Mouse (Mus musculus) liver, adult 2 months (tissue): ENCODE measurements around the gene Srpx2.

Experiments
- CTCF ChIP-seq: fragments of 200-500 bp; IDR thresholded peaks from 2 replicates; pipeline ENCODE4 v1.5.1; 2011; ENCODE audit warnings: low read depth, low read length, control low read depth
- POLR2A ChIP-seq: fragments of 200-500 bp; IDR thresholded peaks from 2 replicates; pipeline ENCODE4 v1.6.1; 2011; ENCODE audit warnings: low read length, control low read depth; ENCODE audit not compliant: insufficient read depth; ENCODE audit errors: extremely low read depth

- TF ChIP-seq POLR2A, result no peak
- TF ChIP-seq CTCF, result no peak
Observed at GRCm38 (mm10) chrX:133921187-133921586, 13.0 kb downstream of the Srpx2 start.
